Mouse (Mus musculus): ENCODE measurements at regions not wholly inside any gene's neighbourhood (a gene's known extent, or its start where the extent isn't known, plus 50 kb on each side); places are given as distances from the start of the nearest gene placed in this dataset.

GRCm38 (mm10) chr4:40400089-40400488, 71.9 kb upstream of the Tmem215 start:
- Histone ChIP-seq H3K4me3 (no peak overlapping the region), H3K27ac (no peak overlapping the region)
- no peak for TF ChIP-seq CTCF (conservative IDR thresholded peaks at IDR 0.05)
- no peak for DNase-seq (ENCODE audit: low spot score in 2 of 2)

GRCm38 (mm10) chr4:40390183-40390582, 81.8 kb upstream of the Tmem215 start:
- DNase-seq (ENCODE audit: low spot score in 2 of 2), result no peak
- Histone ChIP-seq H3K4me3 (no peak overlapping the region), H3K27ac (no peak overlapping the region)
- no peak for TF ChIP-seq CTCF (conservative IDR thresholded peaks at IDR 0.05)

- peak overlapping the region; percentile 63 for H3K27ac ChIP-seq
- TF ChIP-seq CTCF (conservative IDR thresholded peaks at IDR 0.05), result no peak
- H3K4me3 ChIP-seq, result no peak overlapping the region
- peak; percentile 22 to 32 for DNase-seq (ENCODE audit: low spot score in 2 of 2)
These were observed 86.7 kb upstream of the Tmem215 start for GRCm38 (mm10) chr4:40385284-40385683.

GRCm38 (mm10) chr4:40384704-40385103, 87.3 kb upstream of the Tmem215 start:
- Histone ChIP-seq H3K4me3 (no peak overlapping the region), H3K27ac (no peak overlapping the region)
- no peak for DNase-seq (ENCODE audit: low spot score in 2 of 2)
- TF ChIP-seq CTCF (conservative IDR thresholded peaks at IDR 0.05), result no peak

GRCm38 (mm10) chr4:40380309-40380708, 91.7 kb upstream of the Tmem215 start:
- DNase-seq (ENCODE audit: low spot score in 2 of 2), result no peak
- Histone ChIP-seq H3K27ac (no peak overlapping the region), H3K4me3 (no peak overlapping the region)
- TF ChIP-seq CTCF (conservative IDR thresholded peaks at IDR 0.05), result no peak

- no peak for DNase-seq (ENCODE audit: low spot score in 2 of 2)
- TF ChIP-seq CTCF (conservative IDR thresholded peaks at IDR 0.05), result no peak
- no peak overlapping the region for H3K4me3 ChIP-seq
- H3K27ac ChIP-seq, result no peak overlapping the region
These were observed 96.4 kb upstream of the Ndufb6 start for GRCm38 (mm10) chr4:40375439-40376154.

GRCm38 (mm10) chr4:40374213-40374612, 95.0 kb upstream of the Ndufb6 start:
- TF ChIP-seq CTCF (conservative IDR thresholded peaks at IDR 0.05), result no peak
- no peak overlapping the region for H3K27ac ChIP-seq
- no peak for DNase-seq (ENCODE audit: low spot score in 2 of 2)
- no peak overlapping the region for H3K4me3 ChIP-seq

GRCm38 (mm10) chr4:40364329-40364728, 85.1 kb upstream of the Ndufb6 start:
- Histone ChIP-seq H3K4me3 (no peak overlapping the region), H3K27ac (no peak overlapping the region)
- TF ChIP-seq CTCF (conservative IDR thresholded peaks at IDR 0.05), result no peak
- no peak for DNase-seq (ENCODE audit: low spot score in 2 of 2)

GRCm38 (mm10) chr4:40359307-40359706, 80.1 kb upstream of the Ndufb6 start:
- H3K27ac ChIP-seq, result no peak overlapping the region

GRCm38 (mm10) chr4:40357088-40357853, 78.0 kb upstream of the Ndufb6 start:
- no peak for DNase-seq (ENCODE audit: low spot score in 2 of 2)
- no peak overlapping the region for H3K27ac ChIP-seq
- no peak for TF ChIP-seq CTCF (conservative IDR thresholded peaks at IDR 0.05)
- no peak overlapping the region for H3K4me3 ChIP-seq

More at GRCm38 (mm10) chr4:40359307-40359706, 80.1 kb upstream of the Ndufb6 start:
- no peak overlapping the region for H3K4me3 ChIP-seq
- TF ChIP-seq CTCF (conservative IDR thresholded peaks at IDR 0.05), result no peak
- no peak for DNase-seq (ENCODE audit: low spot score in 2 of 2)

GRCm38 (mm10) chr4:40355791-40356450, 76.7 kb upstream of the Ndufb6 start:
- TF ChIP-seq CTCF (conservative IDR thresholded peaks at IDR 0.05), result no peak
- Histone ChIP-seq H3K4me3 (no peak overlapping the region), H3K27ac (no peak overlapping the region)
- DNase-seq (ENCODE audit: low spot score in 2 of 2), result peak; percentile 13 to 15

GRCm38 (mm10) chr4:40354456-40354855, 75.2 kb upstream of the Ndufb6 start:
- no peak for DNase-seq (ENCODE audit: low spot score in 2 of 2)
- no peak for TF ChIP-seq CTCF (conservative IDR thresholded peaks at IDR 0.05)
- Histone ChIP-seq H3K4me3 (no peak overlapping the region), H3K27ac (no peak overlapping the region)

- Histone ChIP-seq H3K27ac (no peak overlapping the region), H3K4me3 (no peak overlapping the region)
- DNase-seq (ENCODE audit: low spot score in 2 of 2), result no peak
- no peak for TF ChIP-seq CTCF (conservative IDR thresholded peaks at IDR 0.05)
These were observed 72.4 kb upstream of the Ndufb6 start for GRCm38 (mm10) chr4:40351648-40352047.
